Mouse (Mus musculus): ENCODE data around the gene Olfr69.
"Not testable (repeated sequence)": the region's sequence is repeated elsewhere in the genome, so short reads cannot be mapped to it uniquely, and the experiment has no call there.

Gene Olfr69

DNA sequence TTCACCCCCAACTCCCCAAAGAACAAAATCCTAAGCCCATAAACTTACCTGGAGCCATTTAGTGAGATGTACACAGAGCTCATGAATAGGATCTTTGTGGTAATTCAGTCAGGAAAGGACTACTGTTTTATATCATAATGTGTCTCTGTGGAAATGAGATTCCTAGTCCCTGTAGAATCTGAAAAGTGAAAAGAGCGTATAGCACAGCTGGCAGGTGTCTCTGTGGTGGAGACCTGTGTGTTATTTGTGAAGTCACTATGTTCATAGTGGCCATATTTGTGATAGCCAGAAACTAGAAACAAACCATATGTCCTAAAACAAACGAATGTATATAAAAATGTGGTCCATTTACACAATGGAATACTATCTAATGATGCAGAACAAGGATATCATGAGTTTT lies at the start of gene Olfr69:
TSS of gene Olfr69 (minus strand) at position 101 of the 400 bp plus-strand sequence.
- no peak for DNase-seq

GRCm38 (mm10) chr7:103815085-103815484 lies 43.7 kb upstream of the Olfr69 start:
- DNase-seq: not testable (repeated sequence)

DNA sequence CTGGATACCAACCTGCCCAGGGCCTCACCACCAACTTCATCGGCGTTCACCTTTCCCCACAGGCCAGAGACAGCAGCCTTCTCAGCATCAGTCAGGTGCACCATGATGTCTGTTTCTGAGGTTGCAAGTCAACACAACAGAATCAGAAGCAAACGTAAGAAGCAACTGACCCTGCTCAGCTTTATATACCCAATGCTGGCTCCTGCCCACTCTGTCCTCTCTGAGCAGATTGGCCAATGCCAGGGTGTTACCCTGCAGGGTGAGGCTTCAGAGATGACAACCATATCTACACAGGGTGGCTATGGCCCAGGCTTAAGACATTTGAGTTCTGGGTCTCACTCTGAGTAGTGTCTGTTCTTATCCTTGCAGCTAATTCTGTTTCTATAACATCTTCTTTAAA lies 42.4 kb upstream of the Olfr69 start, which contains the start of gene Hbb-bt:
TSS of gene Hbb-bt (minus strand) at position 231 of the 400 bp plus-strand sequence.
- DNase-seq: no peak

GRCm38 (mm10) chr7:103813152-103813551 lies 41.8 kb upstream of the Olfr69 start:
- DNase-seq: not testable (repeated sequence)

DNA sequence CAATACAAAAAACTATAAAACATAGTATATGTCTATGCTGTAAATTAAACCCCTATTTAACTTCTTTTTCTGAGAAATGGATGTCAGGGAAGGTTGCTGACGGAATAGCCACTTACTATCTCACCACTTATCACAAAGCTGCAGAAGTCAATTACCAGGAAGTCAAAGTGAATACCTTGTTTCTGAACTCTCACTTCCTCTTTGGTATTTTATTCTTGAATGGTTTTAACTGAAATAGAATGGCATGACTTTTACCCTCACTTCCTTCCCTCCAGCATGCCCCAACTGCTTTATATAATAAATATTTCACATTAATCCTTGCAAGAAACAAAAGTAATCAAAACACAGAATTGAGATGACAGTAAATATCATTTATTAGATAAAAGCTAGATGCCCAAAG lies 40.8 kb upstream of the Olfr69 start:
- DNase-seq: no peak

GRCm38 (mm10) chr7:103811223-103811845 lies 39.9 kb upstream of the Olfr69 start:
- no peak for DNase-seq

DNA sequence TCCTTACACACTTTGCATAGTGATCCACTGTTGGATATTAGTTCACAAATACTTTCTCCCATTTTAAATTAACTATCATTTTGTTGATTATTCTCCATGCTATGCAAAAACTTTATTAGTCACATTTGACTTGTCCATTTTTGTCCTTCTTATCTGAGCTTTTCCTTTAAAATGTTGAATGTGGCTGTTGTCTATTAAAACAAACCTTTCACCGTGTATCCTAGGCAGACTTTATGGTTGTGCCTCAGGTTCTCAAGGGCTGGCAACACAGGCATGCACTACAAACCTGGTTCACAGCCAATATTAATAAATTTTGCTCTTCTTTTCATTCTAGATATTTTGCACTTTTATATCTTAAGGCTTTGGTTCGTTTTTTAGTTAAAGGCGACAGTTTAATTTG lies 39.4 kb upstream of the Olfr69 start:
- DNase-seq: no peak

DNA sequence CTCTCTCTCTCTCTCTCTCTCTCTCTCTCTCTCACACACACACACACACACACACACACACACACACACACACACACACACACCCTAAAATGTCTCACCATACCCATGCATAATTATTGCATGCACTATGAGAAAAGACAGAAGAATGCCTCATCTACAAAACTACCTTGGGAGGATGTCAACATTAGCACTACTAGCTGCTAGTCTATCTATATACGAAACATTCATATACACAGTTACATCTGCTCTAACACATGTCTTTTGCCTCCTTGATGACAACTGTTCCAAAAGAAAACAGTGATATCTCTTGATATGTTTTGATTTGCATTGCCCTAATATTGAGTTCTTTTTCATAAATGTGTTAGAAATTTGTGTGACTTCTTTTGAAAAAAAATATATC lies 38.9 kb upstream of the Olfr69 start:
- no peak for DNase-seq

DNA sequence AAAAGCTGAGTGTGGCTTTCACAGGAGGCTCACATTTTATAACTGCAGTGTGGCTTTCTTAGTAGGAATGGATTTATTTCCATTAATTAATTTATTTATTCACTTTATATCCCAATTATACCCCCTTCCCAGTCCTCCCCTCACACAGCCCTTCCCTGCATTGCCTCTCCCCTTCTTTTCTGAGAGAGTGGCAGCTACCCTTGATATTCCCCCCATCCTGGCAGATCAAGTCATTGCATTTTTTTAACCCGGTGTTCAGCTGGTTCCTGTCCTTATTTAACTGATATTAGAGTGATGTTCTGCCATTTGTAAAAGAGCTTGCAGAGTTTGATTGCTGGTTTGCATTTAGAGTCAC lies 38.4 kb upstream of the Olfr69 start:
- DNase-seq: no peak

- no peak for DNase-seq
Measured at GRCm38 (mm10) chr7:103808971-103809800, 37.8 kb upstream of the Olfr69 start.

DNA sequence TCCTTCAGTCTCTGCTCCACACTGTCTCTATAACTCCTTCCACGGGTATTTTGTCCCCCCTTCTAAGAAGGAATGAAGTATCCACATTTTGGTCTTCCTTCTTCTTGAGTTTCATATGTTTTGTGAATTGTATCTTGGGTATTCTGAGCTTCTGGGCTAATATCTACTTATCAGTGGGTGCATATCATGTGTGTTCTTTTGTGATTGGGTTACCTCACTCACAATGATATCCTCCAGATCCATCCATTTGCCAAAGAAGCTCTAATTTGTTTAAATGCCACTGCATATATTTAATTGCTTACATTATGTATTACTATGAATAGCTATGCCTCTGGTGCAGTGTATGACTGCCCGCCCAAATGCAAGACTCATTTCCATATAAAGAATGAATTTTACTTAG lies 36.7 kb upstream of the Olfr69 start:
- DNase-seq: not testable (repeated sequence)

- no peak for DNase-seq
Measured at GRCm38 (mm10) chr7:103806856-103807255, 35.5 kb upstream of the Olfr69 start.

DNA sequence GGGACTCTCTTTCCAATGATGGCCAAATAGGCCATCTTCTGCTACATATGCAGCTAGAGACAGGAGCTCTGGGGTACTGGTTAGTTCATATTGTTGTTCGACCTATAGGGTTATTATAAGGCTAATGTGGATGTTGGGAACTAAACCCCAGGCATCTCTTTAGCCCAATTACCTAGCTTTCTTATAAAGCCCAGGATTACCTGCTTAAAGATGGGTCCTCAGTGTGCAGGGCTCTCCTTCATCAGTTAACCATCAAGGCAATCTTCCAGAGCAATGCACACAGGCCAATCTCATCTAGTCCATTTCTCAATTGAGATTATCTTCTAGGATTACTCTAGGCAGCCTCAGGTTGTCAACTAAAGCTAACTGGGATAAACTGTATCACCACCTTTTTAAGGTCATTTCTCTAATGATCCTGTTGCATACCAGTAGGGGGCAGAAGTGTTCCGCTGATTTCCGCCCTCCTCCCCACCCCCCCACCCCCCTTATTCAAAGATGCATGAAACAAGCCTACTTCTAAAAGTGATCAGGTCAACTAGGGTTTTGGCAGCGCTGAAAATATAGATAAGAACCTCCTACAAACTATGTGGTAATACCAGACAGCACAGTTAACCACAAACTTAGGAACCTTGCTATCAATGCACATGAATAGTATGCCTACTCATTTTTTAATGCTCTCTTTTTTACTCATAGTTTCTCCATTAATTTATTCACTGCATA lies 21.4 kb upstream of the Olfr69 start:
- DNase-seq: no peak

DNA sequence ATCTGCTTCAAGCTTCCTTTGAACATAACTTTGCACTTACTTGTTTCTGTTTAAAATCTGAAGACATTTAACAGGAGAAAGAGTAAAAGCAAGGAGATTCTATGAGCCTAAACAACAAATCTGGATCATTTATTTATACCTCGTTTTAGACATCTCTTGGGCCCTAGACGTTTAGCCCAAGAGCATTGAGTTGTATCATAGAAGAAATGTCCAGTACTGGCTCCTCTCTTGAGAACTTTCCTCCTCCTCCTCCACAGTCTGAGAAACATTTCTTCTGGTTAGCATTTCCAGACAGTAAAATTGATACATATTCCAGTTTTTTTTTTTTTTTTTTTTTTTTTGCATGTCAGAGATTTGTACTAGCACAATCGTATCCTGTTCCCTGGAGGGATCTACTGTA lies 20.3 kb upstream of the Olfr69 start, which contains the start of gene Olfr67:
TSS of gene Olfr67 (minus strand) at position 101 of the 400 bp plus-strand sequence.
- no peak for DNase-seq

- DNase-seq: no peak
Measured at GRCm38 (mm10) chr7:103779598-103779997, 8.2 kb upstream of the Olfr69 start, which contains the start of gene Olfr68. TSS of gene Olfr68 (minus strand) at chr7:103779698.

GRCm38 (mm10) chr7:103777652-103778051 lies 6.3 kb upstream of the Olfr69 start:
- not testable (repeated sequence) for DNase-seq

- not testable (repeated sequence) for DNase-seq
Measured at GRCm38 (mm10) chr7:103767687-103768086, 3.7 kb downstream of the Olfr69 start.

DNA sequence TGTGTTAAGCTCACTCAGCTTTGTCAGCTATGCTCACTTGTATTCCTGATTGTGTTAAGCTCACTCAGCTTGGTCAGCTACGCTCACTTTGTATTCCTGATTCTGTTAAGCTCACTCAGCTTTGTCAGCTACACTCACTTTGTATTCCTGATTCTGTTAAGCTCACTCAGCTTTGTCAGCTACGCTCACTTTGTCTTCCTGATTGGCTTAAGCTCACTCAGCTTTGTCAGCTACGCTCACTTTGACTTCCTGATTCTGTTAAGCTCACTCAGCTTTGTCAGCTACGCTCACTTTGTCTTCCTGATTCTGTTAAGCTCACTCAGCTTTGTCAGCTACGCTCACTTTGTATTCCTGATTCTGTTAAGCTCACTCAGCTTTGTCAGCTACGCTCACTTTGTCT lies 9.2 kb downstream of the Olfr69 start:
- not testable (repeated sequence) for DNase-seq

- no peak for DNase-seq
Measured at GRCm38 (mm10) chr7:103757233-103757632, 14.2 kb downstream of the Olfr69 start, which contains the start of gene Olfr630. TSS of gene Olfr630 (minus strand) at chr7:103757333.

DNA sequence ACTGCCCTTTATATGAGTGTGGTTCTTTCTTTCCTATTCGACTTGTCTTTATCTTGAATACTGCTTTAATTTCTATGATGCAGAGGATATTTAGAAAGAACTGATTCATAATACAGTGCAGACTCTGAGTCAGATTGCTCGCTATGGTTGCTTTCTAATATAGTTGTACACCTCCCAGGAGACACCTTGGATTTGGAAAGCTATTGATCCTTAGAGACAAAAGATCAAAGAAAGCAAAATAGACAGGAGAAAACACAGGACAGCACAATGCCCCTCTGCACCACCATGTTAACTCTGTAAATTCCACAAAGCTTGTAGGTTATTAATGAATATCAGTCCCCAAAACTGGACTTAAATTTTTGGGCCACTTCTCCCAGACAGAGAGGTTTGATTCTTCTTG lies 26.6 kb downstream of the Olfr69 start, which contains the start of gene Olfr629:
TSS of gene Olfr629 (minus strand) at position 101 of the 400 bp plus-strand sequence.
- DNase-seq: no peak

DNA sequence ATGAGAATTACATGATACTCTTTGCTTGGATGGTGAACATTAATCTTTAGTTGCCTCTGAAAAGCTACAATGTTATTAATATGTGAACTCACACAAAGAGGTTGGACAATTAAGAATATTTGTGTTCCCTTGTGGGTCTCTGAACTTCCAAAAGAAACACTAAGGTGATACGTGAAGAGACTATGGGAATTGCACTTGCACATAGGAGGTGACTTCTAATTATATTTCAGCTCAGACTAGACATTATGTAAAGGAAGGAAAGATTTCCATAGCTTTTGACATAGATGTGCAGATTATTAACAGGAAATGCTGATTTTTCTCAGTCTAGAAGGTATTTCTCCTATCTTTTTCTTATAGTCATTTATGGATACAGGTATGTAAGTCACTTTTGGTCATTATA lies 41.3 kb downstream of the Olfr69 start, which contains the start of gene Olfr628:
TSS of gene Olfr628 (plus strand) at position 301 of the 400 bp plus-strand sequence.
- no peak for DNase-seq

DNA sequence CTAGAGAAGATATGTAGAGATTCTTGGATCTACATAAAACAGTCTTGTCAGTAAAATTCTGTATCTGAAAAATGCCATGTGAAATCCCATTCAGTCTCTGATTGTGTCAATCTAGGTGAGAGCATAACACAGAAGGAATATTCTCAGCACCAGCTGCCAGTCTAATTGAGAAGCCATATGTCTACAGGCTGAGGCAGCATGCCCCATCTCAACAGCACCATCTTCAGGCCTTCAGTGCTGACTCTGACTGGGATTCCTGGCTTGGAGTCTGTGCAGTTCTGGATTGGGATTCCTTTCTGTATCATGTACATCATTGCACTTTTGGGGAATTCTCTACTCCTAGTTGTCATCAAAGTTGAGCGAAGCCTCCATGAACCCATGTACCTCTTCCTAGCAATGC lies 55.0 kb downstream of the Olfr69 start:
- DNase-seq: not testable (repeated sequence)
